Mouse (Mus musculus): ENCODE data around the gene Zcchc8. TPM values are rescaled to one million over a fixed set of nuclear protein-coding genes. Genes with fewer than 3 reads are reported as not detected.
A peak's percentile ranks its signal among the peaks of the same experiment; 100 is the strongest.

Gene Zcchc8
- polyA plus RNA-seq, 1 experiment from 2014 or later = 27.1 TPM

DNA sequence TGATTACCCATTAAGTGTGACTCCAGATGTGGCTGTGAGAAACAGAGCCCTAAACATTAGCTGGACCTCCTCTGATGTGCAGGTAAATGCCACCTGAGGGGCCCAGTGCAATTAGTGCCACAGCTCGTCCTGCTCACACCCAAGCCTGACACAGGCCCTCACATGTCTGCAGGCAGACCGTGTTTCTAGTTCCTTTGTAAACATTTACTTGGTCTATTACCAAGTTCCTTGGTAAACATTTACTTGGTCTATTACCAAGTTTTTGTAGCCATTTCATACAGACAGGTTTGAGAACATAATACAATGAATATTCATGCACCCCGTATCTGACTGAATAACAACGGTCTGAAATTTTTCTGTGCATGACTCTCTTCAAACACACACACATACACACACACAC is 11.3 kb downstream of the Zcchc8 start:
- H3K27me3 ChIP-seq (replicated peaks; ENCODE audit: control insufficient read depth, insufficient read depth, low read length) = no peaks in the 10 kb centered on the region
- H3K27ac ChIP-seq (ENCODE audit: low read depth, low read length) = no peak overlapping the region
- no peak overlapping the region for H3K9ac ChIP-seq (ENCODE audit: low read depth, low read length)
- WGBS = 48% methylated on average over 4 of the region's 4 CpGs
- H3K36me3 ChIP-seq (ENCODE audit: control insufficient read depth, insufficient read depth) = peaks cover 86% of the 10 kb centered on the region
- no peak overlapping the region for H3K4me2 ChIP-seq (replicated peaks; ENCODE audit: low read depth)
- no peaks in the 10 kb centered on the region for H3K4me1 ChIP-seq (replicated peaks; ENCODE audit: control insufficient read depth, insufficient read depth, low read length)
- ATAC-seq = no peak
- H3K4me3 ChIP-seq (ENCODE audit: low read depth, low read length) = no peak overlapping the region
- H3K9me3 ChIP-seq (ENCODE audit: control insufficient read depth) = no peaks in the 10 kb centered on the region
- no peak for TF ChIP-seq CTCF (IDR thresholded peaks at IDR 0.05; ENCODE audit: low read depth)

DNA sequence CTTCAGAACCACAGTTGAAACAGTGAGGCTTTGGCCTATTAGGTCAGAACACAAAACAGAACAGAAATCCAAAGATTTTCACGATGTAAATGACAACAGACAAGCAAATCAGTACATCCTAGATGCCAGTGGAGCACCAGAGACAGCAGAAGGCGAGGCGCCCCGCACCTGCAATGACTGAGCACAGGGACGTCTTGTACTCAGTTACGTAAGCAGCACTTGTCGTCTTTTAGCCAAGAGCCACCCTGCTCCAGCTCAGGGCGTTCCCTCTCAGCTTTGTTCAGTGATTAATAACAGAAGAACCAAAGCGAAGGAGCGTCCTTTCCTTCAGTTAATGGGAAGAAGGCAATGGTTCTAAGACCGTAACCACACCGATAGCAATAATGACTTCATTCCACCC is 12.3 kb downstream of the Zcchc8 start:
- 87% methylated on average over 12 of the region's 12 CpGs for WGBS
- no peaks in the 10 kb centered on the region for H3K27me3 ChIP-seq (replicated peaks; ENCODE audit: control insufficient read depth, insufficient read depth, low read length)

DNA sequence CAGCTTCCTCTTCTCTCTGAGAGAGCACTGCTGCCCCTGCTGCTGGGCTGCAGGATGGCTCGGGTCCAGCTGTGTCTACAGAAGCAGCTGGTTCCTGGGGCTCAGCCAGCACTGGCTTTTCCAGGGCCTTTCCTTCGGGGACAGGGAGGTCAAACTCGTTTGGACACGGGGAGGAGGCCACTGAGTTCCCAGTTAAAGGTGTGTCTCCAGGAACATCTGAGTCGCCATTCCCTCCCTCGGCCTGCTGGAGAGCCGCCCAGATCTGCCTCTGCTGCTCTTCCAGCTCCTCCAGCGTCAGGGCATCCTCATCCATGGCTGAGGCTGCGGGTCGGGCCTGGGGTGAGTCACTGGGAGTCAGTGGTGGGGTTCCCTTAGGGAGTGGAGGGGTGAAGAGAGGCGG is 20.3 kb downstream of the Zcchc8 start:
- Histone ChIP-seq H3K9me3 (ENCODE audit: control insufficient read depth) (no peaks in the 10 kb centered on the region), H3K4me3 (ENCODE audit: low read depth, low read length) (no peak overlapping the region), H3K9ac (ENCODE audit: low read depth, low read length) (no peak overlapping the region), H3K27ac (ENCODE audit: low read depth, low read length) (peak overlapping the region; percentile 28; the same call in 1 of the 2 replicates), H3K4me2 (replicated peaks; ENCODE audit: low read depth) (no peak overlapping the region), H3K27me3 (replicated peaks; ENCODE audit: control insufficient read depth, insufficient read depth, low read length) (no peaks in the 10 kb centered on the region), H3K4me1 (replicated peaks; ENCODE audit: control insufficient read depth, insufficient read depth, low read length) (no peaks in the 10 kb centered on the region), H3K36me3 (ENCODE audit: control insufficient read depth, insufficient read depth) (peaks cover 67% of the 10 kb centered on the region)
- peak; percentile 29 for TF ChIP-seq CTCF (IDR thresholded peaks at IDR 0.05; ENCODE audit: low read depth)
- 56% methylated on average over 11 of the region's 11 CpGs for WGBS
- ATAC-seq = no peak

More for the DNA sequence above, 12.3 kb downstream of the Zcchc8 start:
- no peak for ATAC-seq
- Histone ChIP-seq H3K4me2 (replicated peaks; ENCODE audit: low read depth) (no peak overlapping the region), H3K4me1 (replicated peaks; ENCODE audit: control insufficient read depth, insufficient read depth, low read length) (no peaks in the 10 kb centered on the region), H3K27ac (ENCODE audit: low read depth, low read length) (no peak overlapping the region), H3K9me3 (ENCODE audit: control insufficient read depth) (no peaks in the 10 kb centered on the region), H3K9ac (ENCODE audit: low read depth, low read length) (no peak overlapping the region), H3K4me3 (ENCODE audit: low read depth, low read length) (no peak overlapping the region), H3K36me3 (ENCODE audit: control insufficient read depth, insufficient read depth) (peaks cover 86% of the 10 kb centered on the region)
- no peak for TF ChIP-seq CTCF (IDR thresholded peaks at IDR 0.05; ENCODE audit: low read depth)

DNA sequence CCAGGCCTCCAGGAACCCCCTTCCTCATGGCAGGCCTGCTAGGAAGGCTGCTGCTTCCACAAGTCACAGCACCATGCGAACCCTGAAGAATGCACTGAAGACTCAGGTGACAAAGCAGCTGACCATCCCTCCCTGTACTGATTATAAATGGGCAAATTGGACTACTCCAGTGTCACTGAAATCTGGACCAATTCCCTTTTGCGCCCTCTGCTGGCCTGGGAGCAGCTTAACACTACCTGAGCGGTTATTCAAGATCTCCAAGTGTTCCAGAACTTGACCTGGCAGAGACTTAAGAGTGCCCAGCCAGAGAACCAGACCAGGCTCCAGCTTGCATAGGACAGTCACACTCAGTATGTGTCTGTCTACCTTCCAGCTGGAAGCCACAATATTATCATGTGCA is 21.7 kb downstream of the Zcchc8 start:
- ATAC-seq = peak; percentile 9; the same call in 1 of the 2 replicates
- Histone ChIP-seq H3K9me3 (ENCODE audit: control insufficient read depth) (no peaks in the 10 kb centered on the region), H3K4me3 (ENCODE audit: low read depth, low read length) (no peak overlapping the region), H3K27ac (ENCODE audit: low read depth, low read length) (no peak overlapping the region), H3K36me3 (ENCODE audit: control insufficient read depth, insufficient read depth) (peaks cover 52% of the 10 kb centered on the region), H3K4me1 (replicated peaks; ENCODE audit: control insufficient read depth, insufficient read depth, low read length) (no peaks in the 10 kb centered on the region), H3K9ac (ENCODE audit: low read depth, low read length) (no peak overlapping the region), H3K27me3 (replicated peaks; ENCODE audit: control insufficient read depth, insufficient read depth, low read length) (no peaks in the 10 kb centered on the region), H3K4me2 (replicated peaks; ENCODE audit: low read depth) (no peak overlapping the region)
- WGBS = 25% methylated on average over 3 of the region's 3 CpGs
- peak; percentile 90 for TF ChIP-seq CTCF (IDR thresholded peaks at IDR 0.05; ENCODE audit: low read depth)

DNA sequence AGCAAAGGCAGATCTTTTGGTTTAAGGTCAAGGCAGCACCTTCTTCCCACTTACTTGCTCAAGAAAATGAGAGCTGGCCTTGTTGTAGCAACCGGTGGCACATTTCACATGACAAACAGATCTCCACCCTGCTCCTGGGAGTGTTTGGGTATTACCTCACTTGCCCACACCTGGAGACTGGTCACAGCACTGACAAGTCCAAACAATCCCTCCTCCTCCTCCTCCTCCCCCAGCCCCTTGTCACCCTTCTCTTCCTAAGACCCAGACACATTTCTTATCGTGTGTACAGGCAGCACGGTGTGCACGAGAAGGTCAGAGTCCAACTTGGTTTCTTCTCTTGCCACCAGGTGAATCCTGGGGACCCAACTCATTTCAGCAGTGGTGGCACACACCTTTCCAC is 23.9 kb downstream of the Zcchc8 start:
- Histone ChIP-seq H3K27ac (ENCODE audit: low read depth, low read length) (peak overlapping the region; percentile 46; the same call in 1 of the 2 replicates), H3K36me3 (ENCODE audit: control insufficient read depth, insufficient read depth) (peaks cover 30% of the 10 kb centered on the region), H3K4me2 (replicated peaks; ENCODE audit: low read depth) (no peak overlapping the region), H3K9ac (ENCODE audit: low read depth, low read length) (no peak overlapping the region), H3K4me1 (replicated peaks; ENCODE audit: control insufficient read depth, insufficient read depth, low read length) (no peaks in the 10 kb centered on the region), H3K9me3 (ENCODE audit: control insufficient read depth) (no peaks in the 10 kb centered on the region), H3K4me3 (ENCODE audit: low read depth, low read length) (no peak overlapping the region), H3K27me3 (replicated peaks; ENCODE audit: control insufficient read depth, insufficient read depth, low read length) (no peaks in the 10 kb centered on the region)
- ATAC-seq = peak; percentile 75
- TF ChIP-seq CTCF (IDR thresholded peaks at IDR 0.05; ENCODE audit: low read depth) = 0 out of 2 replicates have a peak, but pooled peaks have one; percentile 21
- 43% methylated on average over 4 of the region's 4 CpGs for WGBS

DNA sequence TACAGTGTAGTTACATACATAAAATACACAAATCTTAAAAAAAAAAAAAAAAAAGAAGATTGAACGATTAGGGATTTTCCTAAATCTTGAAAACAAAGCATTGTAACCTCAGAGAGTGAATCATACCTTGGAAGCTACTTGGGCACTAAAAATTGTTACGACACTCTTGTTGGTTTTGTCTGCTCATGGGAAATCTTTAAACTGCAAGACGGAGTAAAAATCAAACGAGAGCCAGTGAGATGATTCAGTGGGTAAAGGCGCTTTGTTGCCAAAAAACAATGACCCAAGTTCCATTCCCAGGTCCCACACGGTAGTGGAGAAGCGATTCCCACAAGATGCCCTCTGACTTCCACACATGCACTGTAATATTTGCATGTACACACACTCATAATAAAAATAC is 24.7 kb downstream of the Zcchc8 start:
- Histone ChIP-seq H3K9me3 (ENCODE audit: control insufficient read depth) (no peaks in the 10 kb centered on the region), H3K4me3 (ENCODE audit: low read depth, low read length) (no peak overlapping the region), H3K9ac (ENCODE audit: low read depth, low read length) (no peak overlapping the region), H3K36me3 (ENCODE audit: control insufficient read depth, insufficient read depth) (peaks cover 24% of the 10 kb centered on the region), H3K27ac (ENCODE audit: low read depth, low read length) (no peak overlapping the region), H3K4me2 (replicated peaks; ENCODE audit: low read depth) (no peak overlapping the region), H3K4me1 (replicated peaks; ENCODE audit: control insufficient read depth, insufficient read depth, low read length) (no peaks in the 10 kb centered on the region), H3K27me3 (replicated peaks; ENCODE audit: control insufficient read depth, insufficient read depth, low read length) (no peaks in the 10 kb centered on the region)
- ATAC-seq = no peak
- no peak for TF ChIP-seq CTCF (IDR thresholded peaks at IDR 0.05; ENCODE audit: low read depth)
- WGBS = 86% methylated on average over 7 of the region's 7 CpGs

DNA sequence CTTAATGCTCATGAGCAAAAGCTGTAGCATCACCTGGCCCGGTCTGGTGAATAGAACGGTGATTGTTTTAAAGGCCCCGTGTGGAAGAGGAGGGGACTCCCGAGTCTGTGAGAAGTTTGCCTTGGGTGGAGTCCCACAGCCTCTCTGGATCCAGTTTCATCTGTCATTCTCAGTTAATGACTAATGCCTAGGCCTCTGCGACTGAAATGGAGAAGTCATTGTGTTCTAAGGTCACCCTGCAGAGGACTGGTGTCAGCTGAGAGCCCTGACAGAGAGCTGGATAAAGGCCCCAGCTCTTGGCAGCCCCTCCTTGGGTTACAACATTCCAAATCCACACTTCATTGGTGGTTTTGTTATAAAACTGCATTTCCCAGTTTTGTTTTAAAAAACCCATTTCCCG is 26.4 kb downstream of the Zcchc8 start:
- TF ChIP-seq CTCF (IDR thresholded peaks at IDR 0.05; ENCODE audit: low read depth) = no peak
- H3K9me3 ChIP-seq (ENCODE audit: control insufficient read depth) = no peaks in the 10 kb centered on the region
- 0 out of 2 replicates have a peak overlapping the region, but pooled peaks have one; percentile 7 for H3K4me2 ChIP-seq (replicated peaks; ENCODE audit: low read depth)
- H3K27ac ChIP-seq (ENCODE audit: low read depth, low read length) = no peak overlapping the region
- peaks cover 11% of the 10 kb centered on the region for H3K36me3 ChIP-seq (ENCODE audit: control insufficient read depth, insufficient read depth)
- 28% methylated on average over 6 of the region's 6 CpGs for WGBS
- H3K4me1 ChIP-seq (replicated peaks; ENCODE audit: control insufficient read depth, insufficient read depth, low read length) = no peaks in the 10 kb centered on the region
- no peaks in the 10 kb centered on the region for H3K27me3 ChIP-seq (replicated peaks; ENCODE audit: control insufficient read depth, insufficient read depth, low read length)
- 0 out of 2 replicates have a peak, but pooled peaks have one; percentile 35 for ATAC-seq
- H3K9ac ChIP-seq (ENCODE audit: low read depth, low read length) = no peak overlapping the region
- no peak overlapping the region for H3K4me3 ChIP-seq (ENCODE audit: low read depth, low read length)

Data from intestine, postnatal 0 days (tissue).